Mouse (Mus musculus) cerebral cortex, adult 2 months (tissue): ENCODE results near the gene Becn1.

Source experiments
- WGBS: fragments of 180-500 bp; shearing (Covaris S2); methylation state at CpG from one replicate; pipeline ENCODE4 v1.1.7; 2018; 5-methylcytosine and 5-hydroxymethylcytosine counted together

Becn1 gene

GRCm38 (mm10) chr11:101315665-101316500 is 13.8 kb upstream of the Becn1 start, which contains the start of gene Psme3:
Gene Psme3 (plus strand): TSS chr11:101316213.
- under 1% methylated on average over 56 of the region's 62 CpGs for WGBS

GRCm38 (mm10) chr11:101315082-101315650 is 13.1 kb upstream of the Becn1 start:
- 79% methylated on average over 8 of the region's 8 CpGs for WGBS

GRCm38 (mm10) chr11:101314567-101314966 is 12.5 kb upstream of the Becn1 start:
- WGBS, result 94% methylated on average over 1 of the region's 1 CpGs

- WGBS, result 66% methylated on average over 3 of the region's 3 CpGs
Observed at GRCm38 (mm10) chr11:101312150-101312549, 10.1 kb upstream of the Becn1 start.

- WGBS, result 91% methylated on average over 3 of the region's 3 CpGs
Observed at GRCm38 (mm10) chr11:101311083-101311482, 9.0 kb upstream of the Becn1 start.

GRCm38 (mm10) chr11:101307744-101308143 is 5.7 kb upstream of the Becn1 start:
- WGBS, result 41% methylated on average over 5 of the region's 5 CpGs

GRCm38 (mm10) chr11:101301299-101302003 is 635 bp downstream of the Becn1 start:
- WGBS, result 10% methylated on average over 26 of the region's 26 CpGs

- WGBS, result 68% methylated on average over 7 of the region's 7 CpGs
Observed at GRCm38 (mm10) chr11:101300881-101301280, 1.2 kb downstream of the Becn1 start.

GRCm38 (mm10) chr11:101295191-101295590 is 6.9 kb downstream of the Becn1 start:
- 89% methylated on average over 8 of the region's 8 CpGs for WGBS

- 91% methylated on average over 8 of the region's 8 CpGs for WGBS
Observed at GRCm38 (mm10) chr11:101291231-101291630, 10.9 kb downstream of the Becn1 start.

- WGBS, result 69% methylated on average over 9 of the region's 9 CpGs
Observed at GRCm38 (mm10) chr11:101287306-101287705, 14.8 kb downstream of the Becn1 start.

- 77% methylated on average over 4 of the region's 4 CpGs for WGBS
Observed at GRCm38 (mm10) chr11:101283805-101284204, 18.3 kb downstream of the Becn1 start.

- WGBS, result 31% methylated on average over 5 of the region's 5 CpGs
Observed at GRCm38 (mm10) chr11:101282896-101283295, 19.2 kb downstream of the Becn1 start.

- WGBS, result 65% methylated on average over 7 of the region's 7 CpGs
Observed at GRCm38 (mm10) chr11:101280837-101281236, 21.2 kb downstream of the Becn1 start.

- WGBS, result 59% methylated on average over 14 of the region's 14 CpGs
Observed at GRCm38 (mm10) chr11:101279193-101279569, 22.9 kb downstream of the Becn1 start.

GRCm38 (mm10) chr11:101278223-101279192 is 23.6 kb downstream of the Becn1 start, which contains the start of the genes Cntd1 and Coa3:
Gene Cntd1 (plus strand): TSS chr11:101279012.
Gene Coa3 (minus strand): TSS chr11:101279114.
- WGBS, result 7% methylated on average over 45 of the region's 45 CpGs

GRCm38 (mm10) chr11:101277381-101278222 is 24.5 kb downstream of the Becn1 start:
- WGBS, result 51% methylated on average over 12 of the region's 12 CpGs

GRCm38 (mm10) chr11:101276319-101277070 is 25.6 kb downstream of the Becn1 start:
- 29% methylated on average over 27 of the region's 27 CpGs for WGBS

GRCm38 (mm10) chr11:101275309-101275708 is 26.8 kb downstream of the Becn1 start:
- 75% methylated on average over 4 of the region's 4 CpGs for WGBS
